Mouse (Mus musculus) forebrain, embryonic 15.5 days (tissue): ENCODE data around the gene Slc34a1. TPM values are rescaled to one million over a fixed set of nuclear protein-coding genes. Genes with fewer than 3 reads are reported as not detected.

Experiments used
- ATAC-seq: fragments of 200-750 bp; cut with Nextera tagmentation; replicated peaks from 2 replicates; pipeline ENCODE4 v1.8.0; 2017; ENCODE audit warnings: mild to moderate bottlenecking, moderate TSS enrichment, moderate library complexity
- H3K27ac ChIP-seq: fragments of 300-500 bp; sonication (generic); replicated peaks from 2 replicates; pipeline ENCODE4 v1.5.1; 2015; ENCODE audit warnings: mild to moderate bottlenecking, inconsistent platforms
- H3K27me3 ChIP-seq: fragments of 300-500 bp; sonication (generic); 2 replicates; pipeline ENCODE4 v1.6.1; 2015; ENCODE audit warnings: inconsistent platforms
- H3K36me3 ChIP-seq: fragments of 300-500 bp; sonication (generic); 2 replicates; pipeline ENCODE4 v1.6.1; 2015; ENCODE audit warnings: mild to moderate bottlenecking, inconsistent platforms
- H3K4me1 ChIP-seq: fragments of 300-500 bp; sonication (generic); 2 replicates; pipeline ENCODE4 v1.6.1; 2015; ENCODE audit warnings: inconsistent platforms
- H3K4me2 ChIP-seq: fragments of 300-500 bp; sonication (generic); replicated peaks from 2 replicates; pipeline ENCODE4 v1.6.1; 2015; ENCODE audit warnings: mild to moderate bottlenecking, inconsistent platforms
- H3K4me3 ChIP-seq: fragments of 300-500 bp; sonication (generic); 2 replicates; pipeline ENCODE4 v1.5.1; 2015; ENCODE audit warnings: mild to moderate bottlenecking, inconsistent platforms
- H3K9ac ChIP-seq: fragments of 300-500 bp; sonication (generic); replicated peaks from 2 replicates; pipeline ENCODE4 v1.6.1; 2015; ENCODE audit warnings: mild to moderate bottlenecking, inconsistent platforms
- H3K9me3 ChIP-seq: fragments of 300-500 bp; sonication (generic); 2 replicates; pipeline ENCODE4 v1.6.1; 2016; ENCODE audit warnings: inconsistent platforms
- WGBS: fragments of 180-500 bp; shearing (Covaris S2); methylation state at CpG from one replicate; pipeline ENCODE4 v1.1.7; 2015; ENCODE audit warnings: mixed read lengths; 5-methylcytosine and 5-hydroxymethylcytosine counted together
- polyA plus RNA-seq: library from polyadenylated mRNA; unstranded; fragments of >200 nt; fragmentation: Nextera tagmentation; extraction: Ambion mirVana; gene quantifications from 2 replicates; pipeline ENCODE4 v1.2.1, GENCODE M21; 2015

The Slc34a1 gene
- polyA plus RNA-seq, 1 experiment from 2014 or later, result not detected

DNA sequence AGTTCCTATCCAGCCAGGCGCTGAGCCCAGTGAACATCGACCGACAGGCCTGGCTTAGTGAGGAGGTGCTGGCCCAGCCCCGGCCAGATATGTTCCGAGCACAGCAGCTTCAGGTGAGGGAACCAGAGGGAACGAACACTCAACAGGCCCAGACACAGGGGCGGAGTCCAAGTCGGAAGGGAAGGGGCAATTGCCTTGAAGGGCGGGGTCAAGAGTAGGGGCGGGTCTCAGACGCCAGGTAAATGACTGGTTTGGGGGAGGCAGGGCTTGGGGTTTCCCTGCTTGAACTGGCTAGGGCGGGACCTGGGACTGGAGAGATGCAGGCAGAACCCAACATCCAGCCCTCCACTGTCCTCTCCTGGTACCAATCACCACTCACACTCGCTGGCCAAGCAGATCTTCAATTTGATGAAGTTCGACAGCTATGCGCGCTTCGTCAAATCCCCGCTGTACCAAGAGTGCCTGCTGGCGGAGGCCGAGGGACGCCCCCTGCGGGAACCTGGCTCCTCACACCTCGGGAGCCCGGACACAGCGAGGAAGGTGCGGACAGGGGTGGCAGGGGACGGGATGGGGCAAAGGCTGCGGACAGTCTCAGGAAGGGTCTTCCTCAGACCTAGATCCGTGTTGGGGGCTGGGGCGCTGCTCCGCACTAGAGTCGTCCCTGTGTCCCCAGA, 18.9 kb upstream of the Slc34a1 start:
- 6% methylated on average over 32 of the region's 32 CpGs for WGBS
- H3K4me3 ChIP-seq, result no peak overlapping the region
- peaks cover 34% of the 10 kb centered on the region for H3K27me3 ChIP-seq
- H3K9ac ChIP-seq, result no peak overlapping the region
- H3K4me2 ChIP-seq, result no peak overlapping the region
- no peaks in the 10 kb centered on the region for H3K9me3 ChIP-seq
- H3K27ac ChIP-seq, result no peak overlapping the region
- no peak for ATAC-seq
- no peaks in the 10 kb centered on the region for H3K4me1 ChIP-seq
- no peaks in the 10 kb centered on the region for H3K36me3 ChIP-seq

DNA sequence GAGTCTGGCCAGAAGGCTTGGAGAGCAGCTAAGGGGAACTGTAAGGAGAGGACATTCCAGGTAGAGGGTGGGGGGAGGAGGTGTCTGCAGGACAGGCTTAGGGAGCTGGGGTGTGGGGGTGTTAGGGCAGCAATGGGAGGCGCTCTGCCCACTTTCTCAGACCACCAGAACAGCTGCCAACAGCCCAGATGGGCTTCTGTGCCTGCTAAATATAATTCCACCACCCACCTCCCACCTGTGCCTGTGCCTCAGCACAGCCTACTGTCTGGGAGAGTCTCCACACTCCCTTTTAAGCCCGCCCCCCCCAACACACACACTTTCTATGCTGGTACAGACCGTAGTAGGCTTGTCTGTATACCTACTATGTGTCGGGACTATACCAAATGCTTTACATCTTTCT, 16.2 kb upstream of the Slc34a1 start:
- peaks cover 31% of the 10 kb centered on the region for H3K27me3 ChIP-seq
- no peak overlapping the region for H3K4me2 ChIP-seq
- WGBS, result 87% methylated on average over 4 of the region's 4 CpGs
- no peak overlapping the region for H3K4me3 ChIP-seq
- H3K27ac ChIP-seq, result no peak overlapping the region
- no peak overlapping the region for H3K9ac ChIP-seq
- H3K9me3 ChIP-seq, result no peaks in the 10 kb centered on the region
- H3K4me1 ChIP-seq, result no peaks in the 10 kb centered on the region
- no peak for ATAC-seq
- no peaks in the 10 kb centered on the region for H3K36me3 ChIP-seq

DNA sequence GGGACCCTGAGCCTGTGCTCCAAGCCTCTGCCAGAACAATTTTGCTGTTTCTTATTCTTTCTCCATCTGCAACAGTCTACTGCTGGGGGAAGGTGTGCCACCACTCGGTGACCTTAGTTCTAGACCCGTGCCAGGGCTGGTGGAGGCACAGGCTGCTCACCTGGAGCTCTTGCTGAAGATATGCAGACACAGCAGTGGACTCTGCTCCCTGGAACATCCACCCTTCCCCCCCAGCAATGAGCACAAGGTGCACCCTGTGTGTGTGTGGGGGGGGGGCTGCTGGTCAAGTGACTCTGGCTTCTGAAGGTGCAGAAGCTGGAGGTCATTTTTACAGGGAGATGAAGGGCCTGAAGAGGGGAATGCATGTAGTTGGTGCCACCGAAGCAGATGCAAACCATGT, 7.3 kb upstream of the Slc34a1 start:
- WGBS, result 85% methylated on average over 3 of the region's 3 CpGs
- Histone ChIP-seq H3K4me1 (no peaks in the 10 kb centered on the region), H3K27me3 (no peaks in the 10 kb centered on the region), H3K9ac (no peak overlapping the region), H3K27ac (no peak overlapping the region), H3K9me3 (no peaks in the 10 kb centered on the region), H3K36me3 (no peaks in the 10 kb centered on the region), H3K4me3 (no peak overlapping the region), H3K4me2 (no peak overlapping the region)
- no peak for ATAC-seq

DNA sequence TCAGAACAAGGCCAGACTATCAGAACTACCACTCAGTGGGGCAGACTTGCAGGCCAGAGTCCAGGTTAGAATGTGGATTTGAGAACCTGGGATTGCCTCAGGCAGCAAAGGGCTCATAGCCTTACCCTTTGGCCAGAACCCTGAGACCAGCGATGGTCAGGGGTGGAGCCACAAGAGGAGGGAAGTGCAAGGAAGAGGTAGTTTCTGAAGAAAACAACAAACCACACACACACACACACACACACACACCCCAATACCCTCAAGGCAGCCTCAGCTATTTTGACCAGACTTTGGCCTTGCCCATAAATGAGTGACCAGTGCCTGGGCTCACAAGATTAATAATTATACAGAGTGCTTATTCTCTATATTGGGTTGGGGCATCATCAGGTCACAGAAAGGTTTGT, 6.4 kb upstream of the Slc34a1 start:
- H3K9me3 ChIP-seq, result no peaks in the 10 kb centered on the region
- no peak for ATAC-seq
- no peaks in the 10 kb centered on the region for H3K27me3 ChIP-seq
- H3K9ac ChIP-seq, result no peak overlapping the region
- no peak overlapping the region for H3K4me3 ChIP-seq
- no peak overlapping the region for H3K27ac ChIP-seq
- H3K4me1 ChIP-seq, result no peaks in the 10 kb centered on the region
- no peaks in the 10 kb centered on the region for H3K36me3 ChIP-seq
- 73% methylated on average over 1 of the region's 1 CpGs for WGBS
- no peak overlapping the region for H3K4me2 ChIP-seq

DNA sequence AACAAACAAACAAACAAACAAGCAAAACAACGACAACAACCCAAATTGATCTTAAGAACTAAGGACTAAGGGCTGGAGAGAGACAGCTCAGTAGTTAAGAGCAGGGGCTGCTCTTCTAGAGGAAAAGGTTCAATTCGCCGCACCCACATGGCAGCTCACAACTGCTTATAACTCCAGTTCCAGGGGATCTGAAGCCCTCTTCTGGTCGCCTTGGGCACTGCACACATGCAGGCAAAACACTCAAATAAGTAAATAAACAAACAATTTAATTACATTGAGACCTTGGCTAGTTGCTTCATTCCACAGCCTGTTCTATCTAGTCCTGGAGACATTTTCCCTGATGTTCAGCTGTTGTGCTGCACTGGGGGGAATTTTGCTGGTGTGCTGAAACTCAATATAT, 5.1 kb upstream of the Slc34a1 start:
- no peaks in the 10 kb centered on the region for H3K4me1 ChIP-seq
- ATAC-seq, result no peak
- no peak overlapping the region for H3K9ac ChIP-seq
- H3K27ac ChIP-seq, result no peak overlapping the region
- no peak overlapping the region for H3K4me2 ChIP-seq
- H3K9me3 ChIP-seq, result no peaks in the 10 kb centered on the region
- 71% methylated on average over 4 of the region's 4 CpGs for WGBS
- no peaks in the 10 kb centered on the region for H3K36me3 ChIP-seq
- H3K27me3 ChIP-seq, result no peaks in the 10 kb centered on the region
- no peak overlapping the region for H3K4me3 ChIP-seq

DNA sequence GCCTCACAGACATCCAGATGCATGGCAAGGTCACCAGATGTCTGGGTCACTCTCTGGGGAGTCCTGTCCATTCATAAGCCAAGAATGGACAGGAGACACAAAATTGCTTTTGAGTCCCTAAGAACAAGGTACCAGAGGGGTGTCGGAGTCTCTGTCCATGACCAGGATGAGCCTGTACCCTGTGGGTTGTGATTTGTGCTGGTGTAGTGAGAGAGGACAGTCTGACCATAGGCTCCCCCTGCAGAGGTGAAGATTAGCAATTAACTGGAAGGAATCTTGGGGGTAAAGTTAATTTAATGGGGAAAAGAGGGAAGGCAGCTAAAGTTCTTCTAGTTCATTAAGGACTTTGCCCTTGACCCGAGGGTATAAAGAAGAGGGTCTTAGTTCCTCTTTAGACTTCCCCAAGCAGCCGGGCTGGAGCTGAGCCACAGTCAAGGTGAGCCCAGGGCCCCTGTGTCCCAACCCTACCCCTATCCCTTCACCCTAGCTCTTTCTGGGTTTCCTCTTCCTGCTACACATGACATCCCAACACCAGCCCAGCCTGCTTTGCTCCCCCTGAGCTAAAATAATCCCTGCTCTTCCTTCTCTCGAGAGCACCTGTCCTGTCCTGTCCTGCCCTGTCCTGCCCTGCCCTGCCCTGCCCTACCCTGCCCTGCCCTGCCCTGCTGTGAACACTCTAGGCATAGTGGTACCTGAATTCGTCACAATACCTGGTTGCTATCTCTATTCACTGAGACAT, 1.5 kb downstream of the Slc34a1 start:
- Histone ChIP-seq H3K27ac (no peak overlapping the region), H3K4me2 (no peak overlapping the region), H3K27me3 (no peaks in the 10 kb centered on the region), H3K9me3 (no peaks in the 10 kb centered on the region), H3K36me3 (no peaks in the 10 kb centered on the region), H3K4me1 (peaks cover 11% of the 10 kb centered on the region), H3K9ac (no peak overlapping the region), H3K4me3 (no peak overlapping the region)
- WGBS, result 56% methylated on average over 5 of the region's 5 CpGs
- no peak for ATAC-seq

DNA sequence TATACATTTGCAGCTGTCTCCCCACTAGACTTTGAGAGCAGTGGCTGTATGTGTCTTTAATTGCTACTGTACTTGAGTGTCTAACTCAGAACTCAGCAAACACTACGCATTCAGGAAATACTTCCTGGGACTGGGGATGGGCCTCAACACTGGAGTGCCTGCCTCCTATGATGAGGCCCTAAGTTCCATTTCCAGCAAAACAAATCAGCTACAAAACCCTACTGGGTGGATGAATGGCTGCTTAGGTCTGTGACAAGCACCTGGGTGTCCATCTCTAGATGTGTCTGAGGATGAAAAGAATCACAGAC, 2.0 kb downstream of the Slc34a1 start:
- no peak for ATAC-seq
- Histone ChIP-seq H3K36me3 (no peaks in the 10 kb centered on the region), H3K4me2 (no peak overlapping the region), H3K9me3 (no peaks in the 10 kb centered on the region), H3K27me3 (no peaks in the 10 kb centered on the region), H3K27ac (no peak overlapping the region), H3K4me3 (no peak overlapping the region), H3K4me1 (peaks cover 11% of the 10 kb centered on the region), H3K9ac (no peak overlapping the region)
- WGBS, result 87% methylated on average over 1 of the region's 1 CpGs

DNA sequence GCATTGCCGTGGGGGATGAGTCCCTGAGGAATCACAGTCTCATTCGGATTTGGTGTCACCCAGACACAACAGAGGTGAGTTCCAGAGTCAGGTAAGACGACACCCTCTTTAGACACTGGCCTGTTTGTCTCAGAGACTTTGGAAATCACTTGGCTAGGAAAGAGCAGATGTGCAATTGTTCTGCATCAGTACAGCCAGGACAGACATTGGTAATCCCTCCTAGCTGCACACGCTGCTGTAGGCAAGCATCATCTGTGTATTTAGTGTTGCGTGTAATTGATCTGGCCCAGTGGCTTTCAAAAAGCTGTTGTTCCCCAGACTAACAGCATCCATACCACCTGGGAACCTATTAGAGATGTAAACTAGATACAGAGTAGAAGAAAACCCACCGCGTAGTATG, 5.3 kb downstream of the Slc34a1 start:
- 70% methylated on average over 7 of the region's 7 CpGs for WGBS
- no peak for ATAC-seq
- Histone ChIP-seq H3K9ac (no peak overlapping the region), H3K9me3 (no peaks in the 10 kb centered on the region), H3K27me3 (no peaks in the 10 kb centered on the region), H3K36me3 (no peaks in the 10 kb centered on the region), H3K27ac (no peak overlapping the region), H3K4me2 (no peak overlapping the region), H3K4me1 (peaks cover 18% of the 10 kb centered on the region), H3K4me3 (no peak overlapping the region)

DNA sequence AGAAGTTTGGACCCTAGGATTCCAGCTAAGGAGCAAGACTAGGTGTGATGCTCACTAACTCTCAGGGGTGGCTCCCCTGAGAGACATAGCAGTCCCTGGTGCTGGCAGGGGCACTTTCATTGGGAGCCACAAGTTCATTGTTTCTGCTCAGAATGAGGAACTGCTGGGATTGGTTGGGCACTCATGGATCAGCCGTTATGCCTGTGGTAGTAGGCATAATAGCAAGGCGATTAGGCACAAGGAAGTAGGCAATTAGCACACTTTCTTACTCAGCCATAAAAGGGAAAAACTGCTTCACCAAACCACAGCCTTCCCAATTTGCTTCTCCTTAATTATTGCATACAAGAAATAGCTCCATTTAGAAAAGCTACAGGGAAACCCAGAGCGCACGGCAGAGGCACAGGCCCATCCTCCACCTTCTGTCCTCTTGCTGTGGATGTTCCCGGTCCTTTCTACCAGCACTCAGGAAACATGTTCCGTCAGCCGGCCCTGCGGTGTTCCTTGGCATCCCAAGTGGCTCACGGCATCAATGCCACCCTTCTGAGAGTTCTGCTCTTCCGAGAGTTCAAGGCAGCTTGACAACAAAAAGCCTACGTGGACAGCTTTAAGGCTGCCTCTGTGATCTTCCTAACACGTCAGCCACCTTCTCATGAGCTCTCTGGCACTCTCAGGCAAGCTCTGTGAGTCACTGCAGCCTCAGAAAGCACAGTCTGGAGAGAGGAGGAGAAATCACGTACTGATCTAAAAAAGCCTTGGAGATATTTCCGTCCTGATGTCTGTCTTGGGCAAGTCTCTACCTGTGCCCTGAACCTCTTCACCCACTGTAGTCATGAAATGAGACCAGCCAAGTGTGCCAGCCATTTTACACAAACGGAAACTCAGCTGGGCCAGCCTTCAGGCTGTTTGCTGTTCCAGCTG, 6.2 kb downstream of the Slc34a1 start:
- Histone ChIP-seq H3K4me1 (peaks cover 18% of the 10 kb centered on the region), H3K9me3 (no peaks in the 10 kb centered on the region), H3K27ac (no peak overlapping the region), H3K9ac (no peak overlapping the region), H3K4me2 (no peak overlapping the region), H3K4me3 (no peak overlapping the region), H3K36me3 (no peaks in the 10 kb centered on the region), H3K27me3 (no peaks in the 10 kb centered on the region)
- 43% methylated on average over 15 of the region's 15 CpGs for WGBS
- ATAC-seq, result no peak

DNA sequence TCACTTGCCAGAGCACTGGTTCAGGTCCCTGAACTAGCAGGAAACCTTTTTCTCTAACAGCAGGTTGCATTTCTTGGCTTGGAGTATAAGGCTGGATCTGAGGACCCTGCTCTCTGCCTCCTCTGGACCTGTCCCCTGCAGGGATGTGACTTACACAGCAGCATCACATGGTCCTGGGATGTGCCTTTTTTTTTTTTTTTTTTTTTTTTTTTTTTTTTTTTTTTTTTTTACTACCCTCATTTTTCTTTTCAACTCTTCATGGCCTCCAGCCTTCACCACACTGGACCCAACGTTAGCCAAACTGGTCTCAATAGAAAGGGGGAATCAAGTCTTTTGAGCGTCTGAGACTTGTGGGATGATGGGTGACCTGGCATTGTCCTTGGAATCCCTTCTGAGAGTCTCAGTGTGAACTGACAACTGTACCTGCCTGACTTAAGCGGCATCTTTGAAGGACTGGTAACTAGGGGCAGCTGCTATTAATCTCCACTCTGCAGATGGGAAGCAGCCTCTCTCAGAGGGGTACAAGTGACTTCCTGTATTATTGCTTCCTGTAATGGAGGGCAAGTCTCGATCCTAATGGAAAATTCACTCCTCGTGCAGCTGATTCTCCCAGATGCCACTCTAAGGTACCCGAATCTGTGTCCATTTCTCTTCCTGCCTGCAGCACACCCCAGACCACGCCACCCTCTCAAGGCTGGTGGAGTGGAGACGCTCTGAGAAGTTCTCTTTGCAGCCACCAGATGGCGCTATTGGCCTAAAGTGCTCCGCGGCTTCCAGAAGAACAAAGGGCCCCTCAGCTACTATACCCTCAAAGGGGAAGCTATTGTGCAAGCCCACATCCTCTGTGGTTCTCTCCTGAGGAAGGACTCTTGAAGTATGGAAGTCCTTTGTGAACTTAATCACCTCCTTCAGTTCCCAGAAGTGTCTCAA, 7.1 kb downstream of the Slc34a1 start:
- H3K9ac ChIP-seq, result 0 out of 2 replicates have a peak overlapping the region, but pooled peaks have one; percentile 2
- peaks cover 18% of the 10 kb centered on the region for H3K4me1 ChIP-seq
- no peaks in the 10 kb centered on the region for H3K9me3 ChIP-seq
- peak overlapping the region; percentile 71 for H3K27ac ChIP-seq
- 13% methylated on average over 11 of the region's 11 CpGs for WGBS
- peak; percentile 93 for ATAC-seq
- peak overlapping the region; percentile 9; the same call in 1 of the 2 replicates for H3K4me2 ChIP-seq
- no peaks in the 10 kb centered on the region for H3K36me3 ChIP-seq
- no peak overlapping the region for H3K4me3 ChIP-seq
- no peaks in the 10 kb centered on the region for H3K27me3 ChIP-seq

DNA sequence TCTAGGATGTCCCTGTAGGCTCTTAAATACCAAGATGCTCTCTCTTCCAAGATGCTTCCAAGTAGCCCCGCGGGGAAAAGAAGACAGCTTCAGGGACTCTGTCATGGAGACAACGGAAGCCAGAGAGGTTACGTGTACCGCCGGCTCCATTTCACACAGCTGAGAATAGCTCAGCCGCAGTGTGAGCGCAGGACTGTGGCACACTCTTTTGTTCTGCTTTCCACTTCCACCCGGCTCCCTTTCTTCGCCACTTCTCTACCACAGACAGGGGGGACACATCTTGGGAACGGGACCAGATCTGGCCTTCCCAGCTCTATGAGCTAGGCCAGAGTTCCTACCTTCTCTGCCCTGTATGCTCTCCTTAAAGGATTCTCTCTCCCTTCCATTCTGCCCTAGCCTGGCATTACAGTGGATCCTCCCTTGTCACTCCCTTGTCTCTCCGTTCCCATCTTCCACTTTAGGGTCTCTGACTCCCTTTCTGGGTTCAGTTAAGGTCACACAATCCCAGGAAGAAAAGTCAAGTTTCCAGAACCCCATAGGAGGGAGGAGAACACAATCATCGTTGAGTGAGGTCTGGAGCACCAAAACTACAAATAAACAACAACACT, 7.9 kb downstream of the Slc34a1 start:
- Histone ChIP-seq H3K4me3 (no peak overlapping the region), H3K4me1 (peaks cover 18% of the 10 kb centered on the region), H3K36me3 (no peaks in the 10 kb centered on the region), H3K27ac (peak overlapping the region; percentile 71), H3K4me2 (0 out of 2 replicates have a peak overlapping the region, but pooled peaks have one; percentile 9), H3K9me3 (no peaks in the 10 kb centered on the region), H3K27me3 (no peaks in the 10 kb centered on the region), H3K9ac (0 out of 2 replicates have a peak overlapping the region, but pooled peaks have one; percentile 2)
- WGBS, result 52% methylated on average over 13 of the region's 13 CpGs
- ATAC-seq, result peak; percentile 75
